Mouse (Mus musculus): ENCODE data around the gene Ninj1. TPM values are rescaled to one million over a fixed set of nuclear protein-coding genes. Genes with fewer than 3 reads are reported as not detected.

The Ninj1 gene
- 115 and 126 TPM in 2 replicates for polyA plus RNA-seq (2012; rRNA removed)

DNA sequence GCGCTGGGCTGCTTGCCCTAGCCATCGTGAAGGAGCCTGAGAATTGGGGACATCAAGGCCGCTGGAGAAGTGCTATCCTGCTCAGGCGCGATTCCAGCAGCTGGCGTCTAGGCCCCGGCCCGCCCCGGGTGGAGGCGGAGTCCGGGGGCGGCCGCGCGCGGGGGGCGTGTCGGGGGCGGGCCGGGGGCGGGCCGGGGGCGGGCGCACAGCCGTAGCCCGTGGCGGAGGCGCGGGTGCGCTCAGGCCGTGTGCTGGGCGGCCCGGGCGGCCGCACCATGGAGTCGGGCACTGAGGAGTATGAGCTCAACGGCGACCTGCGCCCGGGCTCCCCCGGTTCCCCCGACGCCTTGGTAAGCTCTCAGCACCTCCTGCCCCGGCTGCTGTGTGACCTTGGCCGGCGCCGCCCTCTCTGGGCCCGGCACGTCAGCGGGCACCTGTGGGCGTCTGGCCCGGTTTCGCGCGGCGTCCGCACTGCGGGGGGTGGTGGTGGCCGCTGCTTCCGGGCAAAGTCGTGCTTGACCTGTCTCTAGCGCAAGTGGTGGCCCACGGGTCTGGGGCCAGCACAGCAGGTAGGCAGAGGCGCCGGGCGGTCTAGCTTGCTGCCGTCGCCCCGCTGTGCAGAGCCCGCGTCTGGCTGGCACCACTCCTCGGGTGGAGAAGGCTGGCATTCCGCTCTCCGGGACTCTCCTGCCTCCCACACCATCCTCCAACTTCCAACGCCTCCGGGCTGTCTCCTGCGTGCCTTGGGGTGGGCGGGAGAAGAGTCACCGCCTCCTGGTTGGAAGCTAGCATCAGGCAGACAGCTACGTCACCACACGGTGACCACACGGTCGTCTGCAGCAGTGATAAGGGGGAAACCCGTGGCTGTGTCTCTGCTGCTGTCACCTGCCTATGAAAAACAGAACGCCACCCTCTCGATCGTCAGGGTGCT is at the start of gene Ninj1:
Gene Ninj1, plus strand, starts transcription at position 198 of the 931 bp plus-strand sequence.
- DNase-seq (ENCODE audit: low spot score): peak; percentile 75

DNA sequence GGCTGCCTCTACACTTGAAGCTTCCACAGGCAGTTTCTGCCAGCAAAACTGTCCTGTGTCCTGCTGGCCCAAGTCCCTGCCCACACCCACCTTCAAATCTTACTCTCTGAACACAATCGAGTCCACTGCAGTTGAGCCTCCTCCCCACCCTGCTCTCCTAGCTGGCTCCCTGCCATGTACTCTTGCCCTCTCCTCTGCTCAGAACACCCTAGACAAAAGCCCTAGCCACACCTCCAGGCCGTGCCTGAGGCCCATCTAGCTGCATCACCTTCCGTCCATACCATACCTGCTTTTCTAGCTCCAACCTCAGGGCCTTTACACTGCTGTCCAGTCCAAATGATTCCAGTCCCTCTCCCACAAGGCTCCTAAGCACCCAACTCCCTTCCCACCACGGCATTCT is 46.7 kb upstream of the Ninj1 start:
- no peak for DNase-seq (ENCODE audit: low spot score)

DNA sequence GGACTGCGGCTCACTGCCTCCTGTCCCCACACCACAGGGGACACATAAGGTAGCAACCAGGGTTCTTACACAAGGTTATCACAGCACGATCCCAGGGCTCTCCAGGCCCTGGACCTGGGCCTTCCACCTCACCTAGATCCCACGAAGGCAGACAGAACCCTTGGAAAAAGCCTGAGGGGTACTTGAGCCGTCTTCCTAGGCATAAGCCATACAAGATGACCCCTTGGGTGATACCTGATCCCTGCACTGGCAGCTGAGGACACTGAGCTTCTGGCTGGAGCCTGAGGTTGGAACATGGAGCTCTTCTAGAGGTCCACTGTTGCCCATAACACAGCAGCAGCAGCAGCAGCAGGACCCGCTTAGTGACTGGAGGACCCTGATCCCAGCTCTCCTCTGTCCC is 44.9 kb upstream of the Ninj1 start:
- no peak for DNase-seq (ENCODE audit: low spot score)

DNA sequence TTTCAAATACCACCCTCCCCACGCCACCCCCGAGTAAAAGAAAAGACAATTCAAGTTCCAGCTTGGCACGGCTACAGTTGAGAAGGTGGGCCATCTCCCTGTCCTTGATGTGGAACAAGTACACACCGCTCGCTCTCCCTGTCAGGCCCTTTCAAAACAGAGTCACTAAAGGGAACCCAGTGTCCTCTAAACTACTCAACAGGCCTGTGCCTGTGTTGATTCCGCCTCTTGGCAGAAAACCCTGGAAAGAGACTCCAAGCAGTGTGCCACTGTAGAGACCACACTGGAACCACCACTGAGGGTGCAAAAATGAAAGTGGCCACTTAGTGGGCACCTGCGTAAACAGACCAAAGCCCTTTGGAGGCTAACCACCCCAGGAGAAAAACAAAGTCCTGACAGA is 44.0 kb upstream of the Ninj1 start:
- no peak for DNase-seq (ENCODE audit: low spot score)

DNA sequence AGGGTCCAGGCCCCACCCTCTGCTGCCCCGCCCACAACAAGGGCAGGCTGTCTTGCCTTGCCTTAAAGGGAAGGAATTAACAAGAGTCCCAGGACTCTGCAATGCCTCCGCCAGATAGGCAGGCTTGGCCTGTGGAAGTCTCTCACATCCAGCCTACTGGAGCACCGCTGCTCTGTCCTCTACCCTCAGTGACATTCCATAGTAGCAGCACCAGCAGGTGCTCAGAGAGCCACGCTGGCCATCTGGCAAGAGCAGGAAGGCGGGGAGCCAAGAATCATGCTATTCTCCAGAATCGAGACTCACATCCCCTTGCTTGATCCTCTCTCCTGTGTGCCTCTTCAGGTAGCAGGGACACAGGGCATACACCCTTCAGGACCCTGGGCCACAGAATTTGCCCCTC is 42.8 kb upstream of the Ninj1 start:
- DNase-seq (ENCODE audit: low spot score): no peak

DNA sequence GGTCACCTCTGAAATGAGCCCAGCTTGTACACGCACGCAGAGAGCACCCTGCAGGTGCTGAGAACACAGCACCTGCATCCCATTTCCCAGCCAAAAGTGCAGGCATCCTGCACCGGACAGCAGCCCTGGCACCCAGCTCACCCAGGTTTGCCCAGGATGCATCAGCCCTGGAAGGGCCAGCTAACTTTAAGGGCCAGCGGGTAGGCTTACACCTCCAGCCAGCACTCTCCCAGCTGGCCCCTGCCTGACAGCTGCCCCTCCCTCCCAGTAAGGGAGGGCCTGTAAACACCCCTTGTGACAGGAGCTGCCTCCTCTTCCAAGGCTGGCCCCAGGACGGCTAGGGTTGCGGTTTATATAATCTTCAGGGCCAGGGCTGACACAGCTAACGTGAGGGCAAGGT is 41.9 kb upstream of the Ninj1 start:
- DNase-seq (ENCODE audit: low spot score): no peak

DNA sequence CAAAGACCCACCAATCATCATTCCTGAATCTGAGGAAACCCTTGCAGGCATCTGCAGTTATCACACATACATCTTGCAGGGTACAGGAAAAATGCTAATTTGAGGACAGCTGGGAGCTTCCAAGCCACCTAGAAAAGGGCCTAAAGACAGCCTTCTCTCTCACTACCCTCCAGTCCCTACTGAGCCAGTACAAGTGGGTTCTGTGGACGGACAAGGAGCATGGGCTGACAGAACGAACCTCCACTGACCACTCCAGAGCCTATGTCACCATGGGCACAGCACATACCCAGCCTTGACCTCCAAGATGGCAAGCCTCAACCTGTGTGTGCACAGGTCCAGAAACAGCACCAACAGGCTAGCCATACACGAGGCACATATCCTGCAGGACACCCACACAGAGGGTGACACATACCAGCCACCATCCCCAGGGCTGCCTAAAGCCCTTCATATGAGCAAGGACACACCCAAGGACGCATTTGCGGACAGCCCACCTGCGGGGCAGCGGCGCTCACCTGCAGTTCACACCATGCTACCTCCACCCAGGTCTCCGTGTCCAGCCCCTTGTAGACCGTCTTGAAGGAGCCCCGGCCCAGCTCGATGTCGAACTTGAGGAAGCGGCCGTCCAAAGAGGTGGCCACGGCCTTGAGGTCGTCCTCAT is 41.1 kb upstream of the Ninj1 start:
- no peak for DNase-seq (ENCODE audit: low spot score)

DNA sequence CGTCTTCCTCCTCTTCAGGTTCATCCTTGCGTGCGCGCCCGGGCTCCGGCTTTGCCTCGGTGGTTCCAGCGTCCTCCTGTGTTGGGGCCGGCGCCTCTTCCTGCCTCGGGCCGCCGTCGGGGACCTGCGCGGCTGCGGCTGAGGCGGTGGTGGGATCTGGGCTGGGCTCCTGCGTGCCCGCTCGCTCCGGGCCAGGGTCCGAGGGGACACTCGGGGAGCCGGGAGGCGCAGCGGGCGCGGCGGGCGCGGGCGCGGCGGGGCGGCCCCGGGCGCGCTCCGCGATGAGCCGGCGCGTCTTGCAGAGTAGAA is 40.6 kb upstream of the Ninj1 start:
- DNase-seq (ENCODE audit: low spot score): no peak

DNA sequence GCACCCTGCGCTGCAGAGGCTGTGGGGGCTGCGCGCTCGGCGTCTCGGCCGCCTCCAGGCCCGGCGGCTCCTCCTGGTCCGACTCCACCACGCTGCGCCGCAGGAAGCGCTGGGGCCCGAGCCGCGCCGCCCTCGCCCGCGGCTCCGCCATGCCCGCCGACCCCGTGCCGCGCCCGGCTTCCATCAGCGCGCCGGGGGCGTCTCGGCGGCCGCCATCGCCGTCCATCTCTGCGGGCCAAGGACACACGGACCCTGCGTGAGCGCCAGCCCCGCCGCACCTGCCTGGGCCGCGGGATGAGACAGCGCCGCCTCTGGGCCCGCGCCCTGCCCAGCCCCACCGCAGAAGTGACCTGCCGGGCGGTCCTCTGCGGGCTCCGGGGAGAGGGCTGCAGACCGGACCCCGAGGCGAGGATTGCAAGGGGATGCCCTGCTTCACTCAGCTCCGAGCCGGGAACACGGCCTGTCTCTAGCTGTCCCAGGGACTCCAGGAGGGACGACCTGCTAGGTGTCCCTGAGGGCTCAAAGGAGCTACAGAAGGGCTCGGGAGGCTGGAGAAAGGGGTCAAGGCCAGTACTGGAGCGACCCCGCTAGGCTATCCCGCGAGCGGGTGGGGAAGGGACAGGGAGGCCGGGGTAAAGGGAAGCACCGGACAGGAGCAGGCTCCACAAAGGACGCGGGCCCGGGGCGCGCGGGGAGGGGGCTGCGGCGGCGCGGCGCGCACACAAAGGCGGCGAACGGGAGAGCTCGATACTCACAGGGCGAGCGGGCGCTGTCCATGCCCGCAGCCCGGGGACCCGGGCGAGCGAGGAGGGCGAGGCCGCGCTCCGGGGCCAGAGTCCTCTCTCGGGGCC is 40.1 kb upstream of the Ninj1 start:
- peak; percentile 37 for DNase-seq (ENCODE audit: low spot score)

DNA sequence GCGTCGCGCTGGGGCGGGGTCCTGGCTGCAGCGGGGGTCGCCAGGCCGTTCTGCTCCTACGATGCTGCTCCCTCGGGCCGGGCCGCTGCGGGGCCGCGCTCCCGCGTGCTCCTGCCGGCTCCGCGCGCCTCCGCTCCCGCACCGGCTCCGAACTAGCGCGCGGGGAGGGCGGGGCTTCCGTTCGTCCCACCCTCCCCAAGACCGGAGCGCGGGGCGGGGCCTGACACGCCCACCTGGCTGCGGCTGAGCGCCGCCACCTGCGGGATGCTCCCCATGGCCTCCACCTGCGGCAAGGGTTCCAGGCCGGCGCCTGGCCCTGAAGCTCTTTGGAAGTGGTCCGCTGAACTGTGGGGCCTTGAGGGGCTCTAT is 39.4 kb upstream of the Ninj1 start, which contains the start of gene Wnk2:
Gene Wnk2, minus strand, starts transcription at position 157 of the 369 bp plus-strand sequence.
- DNase-seq (ENCODE audit: low spot score): peak; percentile 47

DNA sequence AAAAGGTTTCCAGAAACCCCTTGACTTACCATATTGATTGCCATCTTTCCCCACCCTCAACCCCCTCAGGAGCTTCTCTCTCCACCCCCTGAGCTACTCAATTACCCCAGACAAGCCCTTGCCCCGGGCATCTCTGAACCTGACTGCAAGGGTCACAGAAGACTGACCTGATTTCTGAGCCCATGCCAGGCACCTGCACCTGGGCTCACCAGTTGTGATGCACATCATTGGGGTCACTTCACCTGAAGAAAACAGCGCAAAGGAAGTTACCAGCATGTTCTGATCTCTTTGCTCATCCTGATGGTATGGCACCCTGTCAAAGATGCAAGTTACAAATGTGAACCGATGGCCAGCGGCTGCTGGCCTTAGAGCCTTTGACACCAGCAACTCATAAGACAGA is 38.6 kb upstream of the Ninj1 start:
- DNase-seq (ENCODE audit: low spot score): no peak

DNA sequence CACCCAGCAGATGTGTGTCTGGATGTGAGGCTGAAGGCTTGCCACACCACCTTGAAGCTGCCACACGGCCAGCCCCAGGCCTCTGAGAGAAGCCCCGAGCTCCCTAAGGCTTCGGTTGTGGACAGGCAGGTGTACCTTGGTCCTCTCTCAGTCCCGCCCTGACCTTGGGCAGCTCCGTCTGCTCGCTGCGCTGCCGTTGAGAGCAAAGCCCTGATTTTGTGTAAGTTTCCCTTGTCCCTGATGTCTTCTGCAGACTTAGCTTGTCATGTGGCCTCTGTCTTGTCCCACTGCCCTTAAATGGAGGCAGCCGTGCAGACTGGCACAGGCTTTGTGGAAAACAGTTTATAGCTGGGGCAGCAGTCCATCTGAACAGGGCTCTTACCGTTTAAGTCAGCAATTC is 33.3 kb upstream of the Ninj1 start:
- no peak for DNase-seq (ENCODE audit: low spot score)

DNA sequence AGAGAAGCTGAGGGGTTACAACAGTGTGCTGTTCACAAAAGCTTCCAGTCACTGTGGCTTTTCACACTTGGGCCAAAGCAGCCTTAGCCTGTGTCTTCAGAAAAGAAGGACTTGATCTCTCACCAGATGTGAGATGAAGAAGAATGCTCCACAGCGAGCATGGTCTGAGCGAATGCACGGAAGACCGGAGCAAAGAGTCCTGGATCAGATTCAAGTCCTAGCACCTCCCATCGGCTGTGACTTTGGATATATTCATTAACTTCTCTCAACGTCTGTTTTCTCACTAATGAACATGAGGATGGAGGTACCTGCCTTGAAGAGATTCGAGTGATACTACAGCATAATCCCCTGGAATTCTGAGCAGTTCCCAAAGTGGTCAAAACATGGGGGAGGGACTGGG is 32.7 kb upstream of the Ninj1 start:
- no peak for DNase-seq (ENCODE audit: low spot score)

DNA sequence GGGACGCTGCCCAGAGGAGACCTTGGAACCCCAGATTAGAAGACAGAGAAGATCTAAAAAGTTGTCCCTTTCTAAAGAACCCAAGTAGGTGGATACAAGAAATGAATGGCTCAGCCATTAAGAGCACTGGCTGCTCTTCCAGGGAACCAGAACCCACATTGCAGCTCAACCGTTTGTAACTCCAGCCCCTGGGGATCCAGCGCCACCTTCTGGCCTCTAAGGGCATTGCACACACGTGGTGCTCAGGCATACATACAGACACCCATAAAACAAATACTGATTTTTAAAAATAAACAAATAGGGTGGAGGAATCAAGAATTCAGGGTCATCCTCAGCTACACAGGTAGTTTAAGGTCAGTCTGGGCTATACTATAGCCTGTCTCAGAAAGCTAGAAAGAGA is 30.6 kb upstream of the Ninj1 start:
- no peak for DNase-seq (ENCODE audit: low spot score)

DNA sequence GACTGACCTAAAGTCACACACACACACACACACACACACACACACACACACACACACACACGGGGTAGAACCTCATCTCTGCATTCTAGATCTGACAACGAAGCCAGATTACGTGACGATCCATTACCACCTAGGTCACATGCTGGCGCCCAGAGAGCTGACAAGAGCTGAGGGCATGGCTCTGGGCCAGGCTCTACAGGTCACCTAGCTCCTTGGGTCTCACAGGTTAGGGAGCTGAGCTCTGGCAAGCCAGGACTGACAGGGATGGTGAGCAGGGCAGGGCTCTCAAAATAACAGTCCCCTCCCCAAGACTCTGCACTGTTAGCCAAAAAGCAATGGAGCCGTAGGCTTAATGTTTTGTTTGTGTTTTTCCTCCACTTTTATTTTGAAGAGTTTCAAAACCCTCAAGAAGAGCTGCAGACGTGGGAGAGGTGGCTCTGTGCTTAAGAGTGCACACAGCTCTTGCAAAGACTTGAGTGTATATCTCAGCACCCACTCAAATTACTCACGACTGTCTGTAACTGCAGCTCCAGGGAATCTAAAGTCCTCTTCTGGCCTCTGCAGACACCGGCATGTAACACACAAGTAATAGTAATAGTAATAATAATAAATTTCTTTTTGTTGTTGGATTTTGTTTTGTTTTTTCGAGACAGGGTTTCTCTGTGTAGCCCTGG is 29.1 kb upstream of the Ninj1 start:
- DNase-seq (ENCODE audit: low spot score): no peak

DNA sequence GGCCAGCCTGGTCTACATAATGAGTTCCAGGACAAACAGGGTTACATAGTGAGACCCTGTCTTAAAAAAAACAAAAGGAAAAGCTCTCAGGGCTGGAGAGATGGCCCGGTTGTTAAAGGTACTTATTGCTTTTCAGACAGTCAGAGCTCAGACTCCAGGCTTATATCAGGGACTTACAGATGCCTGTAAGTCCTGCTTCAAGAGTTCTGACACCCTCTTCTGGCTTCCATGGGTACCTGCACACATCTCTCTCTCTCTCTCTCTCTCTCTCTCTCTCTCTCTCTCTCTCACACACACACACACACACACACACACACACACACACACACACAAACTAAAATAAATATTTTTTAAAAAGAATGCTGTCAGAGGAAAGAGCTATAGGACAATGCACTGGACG is 26.0 kb upstream of the Ninj1 start:
- DNase-seq (ENCODE audit: low spot score): no peak

DNA sequence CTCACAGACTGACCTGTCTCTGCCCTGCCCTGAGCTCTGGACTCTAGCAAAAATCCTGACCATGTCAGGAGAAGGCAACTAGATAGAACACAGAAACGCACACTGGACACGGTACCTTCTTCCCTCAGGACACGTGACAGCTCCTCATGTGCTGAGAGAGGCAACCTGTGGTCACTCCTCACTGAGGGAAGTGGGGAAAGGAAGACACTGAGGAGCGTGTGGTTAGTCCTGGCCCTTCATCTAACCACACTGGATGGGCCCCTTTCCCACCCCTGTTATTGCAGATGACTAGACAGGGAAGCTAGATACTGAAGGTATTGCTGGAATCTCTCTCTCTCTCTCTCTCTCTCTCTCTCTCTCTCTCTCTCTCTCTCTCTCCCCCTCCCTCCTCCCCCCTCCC is 24.6 kb upstream of the Ninj1 start:
- no peak for DNase-seq (ENCODE audit: low spot score)

DNA sequence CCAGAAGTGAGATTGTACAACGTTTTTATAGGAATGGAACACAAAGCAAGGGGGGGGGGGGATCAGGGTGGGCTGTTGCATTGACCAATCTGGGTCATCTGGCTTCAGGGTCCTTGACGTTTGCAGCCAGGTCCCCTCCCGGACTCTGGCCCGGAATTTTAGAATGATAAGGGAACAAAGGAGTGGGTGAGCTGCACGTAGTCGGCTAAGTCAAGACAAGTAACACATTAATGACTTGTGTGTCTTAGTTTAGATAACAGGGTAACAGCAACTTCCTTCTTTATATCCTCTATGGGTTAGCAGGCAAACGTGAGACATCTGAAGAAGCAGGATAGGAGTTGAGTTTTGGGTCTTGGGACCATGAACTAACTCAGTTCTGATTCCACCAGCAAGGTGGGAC is 23.6 kb upstream of the Ninj1 start:
- no peak for DNase-seq (ENCODE audit: low spot score)

DNA sequence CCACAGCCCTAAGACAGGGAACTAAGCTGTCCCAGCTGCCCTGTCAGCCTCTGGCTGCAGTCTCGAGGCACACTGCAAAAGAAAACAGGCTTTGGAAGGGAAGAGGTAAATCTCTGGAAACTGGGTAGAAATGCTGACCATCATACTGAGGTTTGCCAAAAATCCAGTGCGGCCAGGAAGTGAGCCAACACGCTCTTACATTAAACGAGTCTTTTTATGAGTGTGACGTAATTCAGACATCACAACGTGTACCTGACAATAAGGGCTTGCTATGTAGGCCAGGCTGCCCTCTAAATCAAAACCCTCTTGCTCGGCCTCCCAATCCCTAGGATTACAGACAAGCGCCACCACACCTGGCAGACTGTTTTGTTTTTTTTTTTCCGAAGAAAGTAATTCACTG is 20.2 kb upstream of the Ninj1 start:
- no peak for DNase-seq (ENCODE audit: low spot score)

DNA sequence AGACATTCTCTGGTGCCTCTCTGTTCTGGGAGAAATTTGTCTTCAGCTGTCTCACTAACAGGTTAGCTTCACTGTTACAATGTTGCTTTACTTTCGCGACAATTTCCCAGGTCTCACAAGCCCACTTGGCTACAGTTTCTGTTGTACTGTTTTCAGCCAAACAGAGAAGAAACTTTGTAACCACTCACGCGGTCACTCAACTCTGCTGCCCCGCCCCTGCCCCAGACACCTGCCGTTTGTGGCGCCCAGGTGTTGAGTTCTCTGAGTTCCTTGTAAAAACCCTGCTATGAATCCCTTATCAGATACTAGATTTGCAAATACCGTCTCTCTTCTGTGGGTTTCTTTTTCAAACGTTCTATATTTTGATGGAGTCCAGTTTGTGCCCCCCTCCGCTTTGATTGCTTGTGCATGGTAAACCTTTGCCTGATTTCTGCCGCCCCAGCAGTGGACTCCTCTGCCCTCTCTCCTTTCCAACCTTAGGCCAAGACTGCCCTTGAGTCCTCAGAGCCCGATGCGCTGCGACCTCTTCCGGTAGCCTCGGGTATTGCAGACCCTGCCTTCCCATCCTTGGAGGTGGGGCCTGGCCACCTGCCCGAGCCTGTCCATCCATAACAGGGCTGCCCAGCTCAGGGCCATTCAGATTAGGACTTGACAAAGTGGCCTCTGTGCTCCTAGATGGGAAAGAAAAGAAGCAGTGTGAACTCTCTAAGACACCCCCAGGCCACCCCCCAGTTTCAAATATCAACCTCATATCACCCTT is 17.7 kb upstream of the Ninj1 start:
- peak; percentile 89 for DNase-seq (ENCODE audit: low spot score)

DNA sequence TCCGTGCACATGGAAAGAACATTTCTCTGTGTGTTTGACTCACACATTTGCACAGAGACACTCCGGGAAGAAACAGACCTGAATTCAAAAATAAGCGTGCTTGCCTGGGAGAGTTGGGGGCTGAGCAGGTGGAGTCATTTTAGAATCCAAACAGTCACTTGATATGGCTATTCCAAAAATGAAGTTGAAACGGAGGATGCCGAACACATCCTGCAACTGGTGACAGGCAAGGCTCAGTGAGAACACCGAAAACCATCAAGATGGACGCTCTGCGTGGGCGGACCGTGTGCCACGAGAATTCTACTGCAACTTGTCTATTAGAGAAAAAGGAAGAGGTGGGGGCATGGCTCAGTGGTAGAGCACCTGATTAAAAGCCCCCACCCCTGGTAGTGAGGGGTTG is 16.7 kb upstream of the Ninj1 start:
- no peak for DNase-seq (ENCODE audit: low spot score)
